Mouse (Mus musculus) bone marrow, adult 2 months (tissue): ENCODE measurements around the gene 2010300C02Rik.

Experiments used
- CTCF ChIP-seq: fragments of 200-500 bp; IDR thresholded peaks from 2 replicates; pipeline ENCODE4 v1.5.1; 2011; ENCODE audit warnings: low read length, control low read depth; ENCODE audit not compliant: control insufficient read depth, insufficient read depth
- POLR2A ChIP-seq: fragments of 200-500 bp; IDR thresholded peaks from 2 replicates; pipeline ENCODE4 v1.6.1; 2011; ENCODE audit warnings: low read depth, mild to moderate bottlenecking, control low read depth, low read length, borderline replicate concordance; ENCODE audit not compliant: control insufficient read depth

DNA sequence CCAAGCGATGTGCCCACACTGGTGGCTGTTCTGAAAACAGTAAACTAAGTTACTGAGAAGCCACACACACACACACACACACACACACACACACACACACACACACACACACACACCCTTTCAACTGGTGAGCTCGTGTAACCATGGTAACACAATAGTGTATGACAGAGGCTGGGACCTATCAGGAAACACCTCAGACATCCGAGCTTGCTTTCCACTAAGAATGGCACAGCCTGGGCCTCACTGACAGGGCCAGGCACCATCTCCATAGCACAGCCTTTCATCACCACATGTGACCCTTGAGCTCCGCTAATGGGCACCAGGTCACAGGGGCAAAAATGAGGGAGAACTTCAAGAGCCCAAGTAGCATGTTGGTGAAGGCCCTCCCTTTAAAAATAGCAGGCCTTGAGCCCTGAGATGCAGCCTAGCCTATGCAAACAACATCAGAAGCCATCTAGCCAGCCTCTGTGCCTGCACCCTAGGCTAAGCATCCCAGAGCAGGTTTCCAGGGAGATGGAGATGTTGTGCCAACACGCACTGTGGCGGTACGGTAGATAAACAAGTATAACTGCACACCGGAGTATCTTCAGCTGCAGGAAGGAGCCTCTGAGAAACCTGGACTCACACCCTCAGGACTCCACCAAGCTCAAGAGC lies 21.6 kb downstream of the 2010300C02Rik start:
- TF ChIP-seq POLR2A (no peak), CTCF (no peak)
